Mouse (Mus musculus) lung, embryonic 15.5 days (tissue): Measurements from ENCODE around the gene Ccdc65. TPM values are rescaled to one million over a fixed set of nuclear protein-coding genes. Genes with fewer than 3 reads are reported as not detected.
A peak's percentile ranks its signal among the peaks of the same experiment; 100 is the strongest.

Experiments
- ATAC-seq: fragments of 200-750 bp; cut with Nextera tagmentation; 2 replicates; pipeline ENCODE4 v1.8.0; 2017; ENCODE audit warnings: moderate number of reproducible peaks, borderline replicate concordance; ENCODE audit not compliant: low FRiP score, low TSS enrichment; ENCODE audit errors: extremely low read depth
- H3K27ac ChIP-seq: fragments of 300-500 bp; sonication (generic); 2 replicates; pipeline ENCODE4 v1.5.1; 2015; ENCODE audit warnings: moderate library complexity, mild to moderate bottlenecking, inconsistent platforms
- H3K27me3 ChIP-seq: fragments of 300-500 bp; sonication (generic); 2 replicates; pipeline ENCODE4 v1.6.1; 2015; ENCODE audit warnings: inconsistent platforms
- H3K36me3 ChIP-seq: fragments of 300-500 bp; sonication (generic); 2 replicates; pipeline ENCODE4 v1.6.1; 2015; ENCODE audit warnings: inconsistent platforms
- H3K4me1 ChIP-seq: fragments of 300-500 bp; sonication (generic); 2 replicates; pipeline ENCODE4 v1.6.1; 2015; ENCODE audit warnings: inconsistent platforms
- H3K4me2 ChIP-seq: fragments of 300-500 bp; sonication (generic); 2 replicates; pipeline ENCODE4 v1.6.1; 2015; ENCODE audit warnings: inconsistent platforms, mild to moderate bottlenecking, moderate library complexity
- H3K4me3 ChIP-seq: fragments of 300-500 bp; sonication (generic); 2 replicates; pipeline ENCODE4 v1.5.1; 2015; ENCODE audit warnings: mild to moderate bottlenecking, inconsistent platforms
- H3K9ac ChIP-seq: fragments of 300-500 bp; sonication (generic); 2 replicates; pipeline ENCODE4 v1.6.1; 2015; ENCODE audit warnings: inconsistent platforms
- H3K9me3 ChIP-seq: fragments of 300-500 bp; sonication (generic); 2 replicates; pipeline ENCODE4 v1.6.1; 2016; ENCODE audit warnings: inconsistent platforms
- WGBS: fragments of 180-500 bp; shearing (Covaris S2); methylation state at CpG from one replicate; pipeline ENCODE4 v1.1.7; 2015; 5-methylcytosine and 5-hydroxymethylcytosine counted together
- polyA plus RNA-seq: library from polyadenylated mRNA; unstranded; fragments of >200 nt; fragmentation: Nextera tagmentation; extraction: Ambion mirVana; gene quantifications from 2 replicates; pipeline ENCODE4 v1.2.1, GENCODE M21; 2015

Gene Ccdc65
- polyA plus RNA-seq, 1 experiment from 2014 or later = 2.1 TPM

GRCm38 (mm10) chr15:98746344-98746965 lies 38.4 kb downstream of the Ccdc65 start:
- H3K9me3 ChIP-seq = no peaks in the 10 kb centered on the region
- H3K4me3 ChIP-seq = no peak overlapping the region
- no peak for ATAC-seq
- no peak overlapping the region for H3K9ac ChIP-seq
- H3K4me1 ChIP-seq = peaks cover 25% of the 10 kb centered on the region
- WGBS = 68% methylated on average over 10 of the region's 10 CpGs
- H3K36me3 ChIP-seq = 0 out of 2 replicates have a peak, but pooled peaks cover 7% of the 10 kb centered on the region
- no peak overlapping the region for H3K27ac ChIP-seq
- no peaks in the 10 kb centered on the region for H3K27me3 ChIP-seq
- H3K4me2 ChIP-seq = no peak overlapping the region

- 59% methylated on average over 6 of the region's 6 CpGs for WGBS
- H3K27ac ChIP-seq = no peak overlapping the region
- H3K36me3 ChIP-seq = 0 out of 2 replicates have a peak, but pooled peaks cover 6% of the 10 kb centered on the region
These were observed 39.3 kb downstream of the Ccdc65 start for GRCm38 (mm10) chr15:98747296-98747695.

GRCm38 (mm10) chr15:98749093-98749492 lies 41.1 kb downstream of the Ccdc65 start:
- Histone ChIP-seq H3K36me3 (peaks cover 2% of the 10 kb centered on the region; the same call in 1 of the 2 replicates), H3K27ac (no peak overlapping the region), H3K4me3 (no peak overlapping the region), H3K9ac (no peak overlapping the region), H3K4me1 (peaks cover 13% of the 10 kb centered on the region; the same call in 1 of the 2 replicates), H3K9me3 (no peaks in the 10 kb centered on the region), H3K27me3 (no peaks in the 10 kb centered on the region), H3K4me2 (no peak overlapping the region)
- ATAC-seq = no peak
- WGBS = 85% methylated on average over 2 of the region's 2 CpGs

More at GRCm38 (mm10) chr15:98747296-98747695, 39.3 kb downstream of the Ccdc65 start:
- Histone ChIP-seq H3K4me2 (no peak overlapping the region), H3K4me3 (no peak overlapping the region), H3K27me3 (no peaks in the 10 kb centered on the region), H3K4me1 (peaks cover 23% of the 10 kb centered on the region), H3K9me3 (no peaks in the 10 kb centered on the region), H3K9ac (no peak overlapping the region)
- no peak for ATAC-seq

GRCm38 (mm10) chr15:98753021-98753423 lies 45.0 kb downstream of the Ccdc65 start:
- no peaks in the 10 kb centered on the region for H3K27me3 ChIP-seq
- 64% methylated on average over 8 of the region's 8 CpGs for WGBS
- no peak overlapping the region for H3K27ac ChIP-seq
- H3K4me3 ChIP-seq = no peak overlapping the region
- H3K4me1 ChIP-seq = no peaks in the 10 kb centered on the region
- ATAC-seq = no peak
- no peaks in the 10 kb centered on the region for H3K9me3 ChIP-seq
- no peak overlapping the region for H3K4me2 ChIP-seq
- no peak overlapping the region for H3K9ac ChIP-seq
- H3K36me3 ChIP-seq = peaks cover 2% of the 10 kb centered on the region; the same call in 1 of the 2 replicates

GRCm38 (mm10) chr15:98754125-98754524 lies 46.1 kb downstream of the Ccdc65 start:
- H3K27me3 ChIP-seq = no peaks in the 10 kb centered on the region
- H3K9me3 ChIP-seq = no peaks in the 10 kb centered on the region
- ATAC-seq = no peak
- H3K4me2 ChIP-seq = no peak overlapping the region
- peaks cover 2% of the 10 kb centered on the region; the same call in 1 of the 2 replicates for H3K36me3 ChIP-seq
- WGBS = 82% methylated on average over 2 of the region's 2 CpGs
- no peaks in the 10 kb centered on the region for H3K4me1 ChIP-seq
- H3K9ac ChIP-seq = no peak overlapping the region
- H3K27ac ChIP-seq = no peak overlapping the region
- no peak overlapping the region for H3K4me3 ChIP-seq

GRCm38 (mm10) chr15:98762201-98762621 lies 54.2 kb downstream of the Ccdc65 start:
- H3K27ac ChIP-seq = peak overlapping the region; percentile 82
- H3K4me1 ChIP-seq = peaks cover 16% of the 10 kb centered on the region
- no peaks in the 10 kb centered on the region for H3K9me3 ChIP-seq
- peak overlapping the region; percentile 86 for H3K4me2 ChIP-seq
- peak; percentile 73 for ATAC-seq
- H3K9ac ChIP-seq = peak overlapping the region; percentile 90
- H3K4me3 ChIP-seq = peak overlapping the region; percentile 99
- H3K27me3 ChIP-seq = peaks cover 3% of the 10 kb centered on the region; the same call in 1 of the 2 replicates
- under 1% methylated on average over 20 of the region's 24 CpGs for WGBS
- peaks cover 10% of the 10 kb centered on the region; the same call in 1 of the 2 replicates for H3K36me3 ChIP-seq

GRCm38 (mm10) chr15:98762670-98763529 lies 54.9 kb downstream of the Ccdc65 start, which contains the start of gene Arf3:
Gene Arf3, minus strand, starts transcription at chr15:98763214.
- ATAC-seq = peak; percentile 94
- Histone ChIP-seq H3K9me3 (no peaks in the 10 kb centered on the region), H3K4me3 (peak within 1 kb of the TSS; percentile 99), H3K36me3 (peaks cover 10% of the 10 kb centered on the region; the same call in 1 of the 2 replicates), H3K4me1 (peaks cover 16% of the 10 kb centered on the region), H3K27ac (peak within 1 kb of the TSS; percentile 82), H3K27me3 (peaks cover 3% of the 10 kb centered on the region; the same call in 1 of the 2 replicates), H3K4me2 (peak within 1 kb of the TSS; percentile 86), H3K9ac (peak within 1 kb of the TSS; percentile 90)
- WGBS = under 1% methylated on average over 69 of the region's 76 CpGs

GRCm38 (mm10) chr15:98765929-98766328 lies 57.9 kb downstream of the Ccdc65 start:
- no peaks in the 10 kb centered on the region for H3K9me3 ChIP-seq
- no peak overlapping the region for H3K4me2 ChIP-seq
- no peak for ATAC-seq
- 0 out of 2 replicates have a peak, but pooled peaks cover 3% of the 10 kb centered on the region for H3K36me3 ChIP-seq
- WGBS = 54% methylated on average over 4 of the region's 4 CpGs
- H3K9ac ChIP-seq = no peak overlapping the region
- H3K4me3 ChIP-seq = no peak overlapping the region
- H3K27me3 ChIP-seq = peaks cover 21% of the 10 kb centered on the region; the same call in 1 of the 2 replicates
- no peak overlapping the region for H3K27ac ChIP-seq
- peaks cover 16% of the 10 kb centered on the region for H3K4me1 ChIP-seq

- Histone ChIP-seq H3K4me2 (no peak overlapping the region), H3K27ac (no peak overlapping the region), H3K4me3 (no peak overlapping the region), H3K9me3 (no peaks in the 10 kb centered on the region), H3K27me3 (peaks cover 44% of the 10 kb centered on the region), H3K9ac (no peak overlapping the region), H3K36me3 (no peaks in the 10 kb centered on the region), H3K4me1 (peaks cover 18% of the 10 kb centered on the region)
- ATAC-seq = no peak
- 32% methylated on average over 5 of the region's 5 CpGs for WGBS
These were observed 60.3 kb downstream of the Ccdc65 start for GRCm38 (mm10) chr15:98768259-98768658.

GRCm38 (mm10) chr15:98771813-98772425 lies 63.9 kb downstream of the Ccdc65 start:
- no peak for ATAC-seq
- Histone ChIP-seq H3K27me3 (peaks cover 78% of the 10 kb centered on the region), H3K27ac (no peak overlapping the region), H3K36me3 (no peaks in the 10 kb centered on the region), H3K4me2 (peak overlapping the region; percentile 80), H3K9me3 (no peaks in the 10 kb centered on the region), H3K9ac (no peak overlapping the region; the same call in 1 of the 2 replicates), H3K4me3 (peak overlapping the region; percentile 37), H3K4me1 (peaks cover 29% of the 10 kb centered on the region)
- WGBS = 8% methylated on average over 12 of the region's 12 CpGs

GRCm38 (mm10) chr15:98772511-98773211 lies 64.7 kb downstream of the Ccdc65 start:
- no peak overlapping the region for H3K27ac ChIP-seq
- peaks cover 85% of the 10 kb centered on the region for H3K27me3 ChIP-seq
- H3K4me2 ChIP-seq = peak overlapping the region; percentile 80
- H3K9me3 ChIP-seq = no peaks in the 10 kb centered on the region
- H3K36me3 ChIP-seq = no peaks in the 10 kb centered on the region
- no peak for ATAC-seq
- H3K4me1 ChIP-seq = peaks cover 36% of the 10 kb centered on the region
- H3K9ac ChIP-seq = peak overlapping the region; percentile 26
- peak overlapping the region; percentile 37 for H3K4me3 ChIP-seq
- WGBS = 3% methylated on average over 36 of the region's 36 CpGs
